Mouse (Mus musculus) cerebellum, postnatal 36 days (tissue): ENCODE data around the gene Nup214.

ENCODE experiments used
- DNase-seq, 2 experiments: peaks; one replicate each; pipeline ENCODE4 v3.0.0; 2021 to 2022; ENCODE audit warnings: mixed read lengths in 2 of 2

Gene Nup214

GRCm38 (mm10) chr2:31974141-31974808, at the start of gene Nup214:
TSS of gene Nup214 (plus strand) at chr2:31974436.
- peak; percentile 99 to 100 for DNase-seq

GRCm38 (mm10) chr2:31924811-31925210, 49.4 kb upstream of the Nup214 start:
- DNase-seq = peak; percentile 29 to 38

- no peak for DNase-seq
Observed at GRCm38 (mm10) chr2:31925936-31926335, 48.3 kb upstream of the Nup214 start.

- no peak for DNase-seq
Observed at GRCm38 (mm10) chr2:31929664-31930063, 44.6 kb upstream of the Nup214 start.

- no peak for DNase-seq
Observed at GRCm38 (mm10) chr2:31934551-31934950, 39.7 kb upstream of the Nup214 start.

- no peak for DNase-seq
Observed at GRCm38 (mm10) chr2:31935054-31935453, 39.2 kb upstream of the Nup214 start.

GRCm38 (mm10) chr2:31938298-31938697, 35.9 kb upstream of the Nup214 start:
- DNase-seq = no peak

GRCm38 (mm10) chr2:31943011-31943410, 31.2 kb upstream of the Nup214 start:
- DNase-seq = no peak

- DNase-seq = no peak
Observed at GRCm38 (mm10) chr2:31945580-31945979, 28.7 kb upstream of the Nup214 start.

- no peak for DNase-seq
Observed at GRCm38 (mm10) chr2:31948392-31948791, 25.8 kb upstream of the Nup214 start.

- DNase-seq = no peak
Observed at GRCm38 (mm10) chr2:31948801-31949200, 25.4 kb upstream of the Nup214 start.

- DNase-seq = peak in 1 of 2 experiments; percentile 16
Observed at GRCm38 (mm10) chr2:31950058-31950871, 24.0 kb upstream of the Nup214 start, which contains the start of gene Aif1l. TSS of gene Aif1l (plus strand) at chr2:31950139.

- no peak for DNase-seq
Observed at GRCm38 (mm10) chr2:31950966-31951365, 23.3 kb upstream of the Nup214 start.

- no peak for DNase-seq
Observed at GRCm38 (mm10) chr2:31952236-31952635, 22.0 kb upstream of the Nup214 start.

- DNase-seq = no peak
Observed at GRCm38 (mm10) chr2:31952725-31953124, 21.5 kb upstream of the Nup214 start.

- no peak for DNase-seq
Observed at GRCm38 (mm10) chr2:31953687-31954086, 20.5 kb upstream of the Nup214 start.

- DNase-seq = peak; percentile 39 to 40
Observed at GRCm38 (mm10) chr2:31954779-31955181, 19.5 kb upstream of the Nup214 start.

GRCm38 (mm10) chr2:31955686-31956085, 18.6 kb upstream of the Nup214 start:
- DNase-seq = no peak

GRCm38 (mm10) chr2:31957211-31957610, 17.0 kb upstream of the Nup214 start:
- DNase-seq = no peak

GRCm38 (mm10) chr2:31960986-31961385, 13.2 kb upstream of the Nup214 start:
- DNase-seq = no peak

- DNase-seq = no peak
Observed at GRCm38 (mm10) chr2:31961791-31962222, 12.4 kb upstream of the Nup214 start.

- peak; percentile 52 to 56 for DNase-seq
Observed at GRCm38 (mm10) chr2:31962501-31963224, 11.6 kb upstream of the Nup214 start.

GRCm38 (mm10) chr2:31963491-31963890, 10.7 kb upstream of the Nup214 start:
- DNase-seq = peak; percentile 48 to 51
